Mouse (Mus musculus): ENCODE data around the gene Itfg2. TPM values are rescaled to one million over a fixed set of nuclear protein-coding genes. Genes with fewer than 3 reads are reported as not detected.

Gene Itfg2
- polyA plus RNA-seq, 2 experiments, result 29.0 to 34.5 TPM

DNA sequence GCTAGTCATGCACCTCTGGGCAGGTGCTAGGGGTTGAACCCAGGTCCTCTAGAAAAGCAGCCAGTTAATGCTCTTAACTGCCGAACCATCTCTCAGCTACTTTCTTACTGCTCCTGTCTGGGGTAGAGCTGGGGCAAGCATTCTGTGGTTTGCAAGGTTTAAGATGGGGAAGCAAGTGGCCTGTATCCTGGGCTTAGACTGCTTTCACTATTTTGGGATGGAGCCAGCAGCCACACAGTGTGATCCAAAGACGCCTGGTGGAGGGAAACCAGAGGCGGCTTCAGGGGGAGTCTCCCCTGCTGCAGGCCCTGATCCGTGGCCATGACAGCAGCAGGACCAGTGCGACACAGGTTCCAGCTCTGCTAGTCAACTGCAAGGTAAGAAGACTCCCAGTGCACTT is 20.0 kb downstream of the Itfg2 start:
- no peaks in the 10 kb centered on the region for H3K9me3 ChIP-seq (ENCODE audit: control insufficient read depth, low read length)
- H3K4me3 ChIP-seq (replicated peaks; ENCODE audit: low read length), result no peak overlapping the region
- H3K27me3 ChIP-seq (ENCODE audit: control insufficient read depth, insufficient read depth, low read length), result no peaks in the 10 kb centered on the region
- no peak overlapping the region for H3K4me2 ChIP-seq (replicated peaks; ENCODE audit: low read depth, low read length, severe bottlenecking)
- H3K4me1 ChIP-seq (ENCODE audit: control insufficient read depth, insufficient read depth, low read length), result no peaks in the 10 kb centered on the region
- peaks cover 33% of the 10 kb centered on the region for H3K36me3 ChIP-seq (ENCODE audit: control insufficient read depth, insufficient read depth, low read length)
- H3K9ac ChIP-seq (ENCODE audit: low read depth, low read length, severe bottlenecking), result no peak overlapping the region
- TF ChIP-seq POLR2A (IDR thresholded peaks at IDR 0.05; ENCODE audit: borderline replicate concordance, extremely low read depth, insufficient read depth, insufficient read length), result no peak
- WGBS, result 52% methylated on average over 5 of the region's 5 CpGs
- ATAC-seq (ENCODE audit: low FRiP score, low read depth), result peak; percentile 33; the same call in 1 of the 2 replicates
- DNase-seq (ENCODE audit: low spot score), result no peak
- no peak overlapping the region for H3K27ac ChIP-seq (replicated peaks; ENCODE audit: low read depth, low read length)

DNA sequence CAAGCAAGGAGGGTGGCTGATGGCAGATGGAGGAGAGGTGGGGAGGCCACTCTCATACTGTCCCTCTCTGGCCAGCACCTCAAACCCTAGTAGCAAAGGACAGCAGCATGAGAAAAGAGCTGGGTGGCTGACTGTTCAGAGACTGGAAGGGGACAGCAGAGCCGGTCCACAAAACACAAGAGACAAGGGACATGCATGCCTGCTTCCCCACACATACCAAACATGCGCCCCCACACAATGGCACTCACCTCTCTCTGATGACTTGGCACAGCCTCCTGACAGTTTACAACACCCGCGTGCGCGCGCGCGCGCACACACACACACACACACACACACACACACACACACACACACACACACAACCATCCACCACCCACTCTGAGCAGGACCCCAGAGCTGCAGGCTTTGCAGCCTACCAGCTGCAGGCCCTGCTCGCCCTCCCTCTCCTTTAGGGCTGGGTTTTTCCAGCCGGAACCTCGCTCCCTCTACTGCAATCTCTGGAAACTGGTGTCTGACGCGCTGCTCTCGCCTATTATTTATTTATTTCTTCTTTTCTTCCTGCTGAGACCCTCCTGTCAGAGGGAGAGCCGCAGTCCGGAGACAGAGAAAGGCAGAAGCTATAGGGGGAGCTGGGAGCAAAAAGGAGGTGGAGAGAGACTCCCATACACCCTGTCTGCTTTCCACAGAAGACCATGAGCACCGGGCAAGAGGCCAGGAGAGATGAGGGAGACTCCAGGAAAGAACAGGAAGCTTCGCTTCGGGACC is 25.1 kb downstream of the Itfg2 start:
- Histone ChIP-seq H3K4me2 (replicated peaks; ENCODE audit: low read depth, low read length, severe bottlenecking) (peak overlapping the region; percentile 49), H3K9ac (ENCODE audit: low read depth, low read length, severe bottlenecking) (peak overlapping the region; percentile 46), H3K4me1 (ENCODE audit: control insufficient read depth, insufficient read depth, low read length) (no peaks in the 10 kb centered on the region), H3K36me3 (ENCODE audit: control insufficient read depth, insufficient read depth, low read length) (no peaks in the 10 kb centered on the region), H3K27ac (replicated peaks; ENCODE audit: low read depth, low read length) (peak overlapping the region; percentile 67), H3K9me3 (ENCODE audit: control insufficient read depth, low read length) (no peaks in the 10 kb centered on the region), H3K27me3 (ENCODE audit: control insufficient read depth, insufficient read depth, low read length) (no peaks in the 10 kb centered on the region), H3K4me3 (replicated peaks; ENCODE audit: low read length) (peak overlapping the region; percentile 23)
- TF ChIP-seq POLR2A (IDR thresholded peaks at IDR 0.05; ENCODE audit: borderline replicate concordance, extremely low read depth, insufficient read depth, insufficient read length), result no peak
- ATAC-seq (ENCODE audit: low FRiP score, low read depth), result peak; percentile 76
- DNase-seq (ENCODE audit: low spot score), result peak; percentile 67
- 24% methylated on average over 13 of the region's 21 CpGs for WGBS

DNA sequence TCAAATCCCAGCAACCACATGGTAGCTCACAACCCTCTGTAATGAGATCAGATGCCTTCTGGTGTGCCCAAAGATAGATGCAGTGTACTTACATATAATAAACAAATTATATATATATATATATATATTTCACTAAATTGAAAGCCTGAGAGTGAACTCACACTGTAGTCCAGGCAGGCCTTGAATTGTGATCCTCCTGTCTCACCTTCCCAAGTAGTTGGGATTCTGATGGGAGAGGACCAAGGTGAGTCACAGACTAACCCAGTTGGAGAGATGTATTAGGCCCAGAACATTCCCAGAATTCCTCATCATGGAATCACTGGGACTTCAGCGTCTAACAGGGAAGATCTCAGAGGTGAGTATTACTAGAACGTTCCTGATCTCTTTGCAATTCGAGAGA is 25.7 kb downstream of the Itfg2 start, which contains the start of gene Nrip2:
Nrip2 (plus strand) TSS at position 301 of the 400 bp plus-strand sequence.
- no peak for TF ChIP-seq POLR2A (IDR thresholded peaks at IDR 0.05; ENCODE audit: borderline replicate concordance, extremely low read depth, insufficient read depth, insufficient read length)
- no peak for DNase-seq (ENCODE audit: low spot score)
- ATAC-seq (ENCODE audit: low FRiP score, low read depth), result no peak
- Histone ChIP-seq H3K36me3 (ENCODE audit: control insufficient read depth, insufficient read depth, low read length) (no peaks in the 10 kb centered on the region), H3K9me3 (ENCODE audit: control insufficient read depth, low read length) (no peaks in the 10 kb centered on the region), H3K27me3 (ENCODE audit: control insufficient read depth, insufficient read depth, low read length) (no peaks in the 10 kb centered on the region), H3K4me3 (replicated peaks; ENCODE audit: low read length) (peak within 1 kb of the TSS; percentile 23), H3K4me2 (replicated peaks; ENCODE audit: low read depth, low read length, severe bottlenecking) (peak within 1 kb of the TSS; percentile 49), H3K27ac (replicated peaks; ENCODE audit: low read depth, low read length) (peak within 1 kb of the TSS; percentile 67), H3K4me1 (ENCODE audit: control insufficient read depth, insufficient read depth, low read length) (no peaks in the 10 kb centered on the region), H3K9ac (ENCODE audit: low read depth, low read length, severe bottlenecking) (peak within 1 kb of the TSS; percentile 46)
- 71% methylated on average over 3 of the region's 3 CpGs for WGBS

DNA sequence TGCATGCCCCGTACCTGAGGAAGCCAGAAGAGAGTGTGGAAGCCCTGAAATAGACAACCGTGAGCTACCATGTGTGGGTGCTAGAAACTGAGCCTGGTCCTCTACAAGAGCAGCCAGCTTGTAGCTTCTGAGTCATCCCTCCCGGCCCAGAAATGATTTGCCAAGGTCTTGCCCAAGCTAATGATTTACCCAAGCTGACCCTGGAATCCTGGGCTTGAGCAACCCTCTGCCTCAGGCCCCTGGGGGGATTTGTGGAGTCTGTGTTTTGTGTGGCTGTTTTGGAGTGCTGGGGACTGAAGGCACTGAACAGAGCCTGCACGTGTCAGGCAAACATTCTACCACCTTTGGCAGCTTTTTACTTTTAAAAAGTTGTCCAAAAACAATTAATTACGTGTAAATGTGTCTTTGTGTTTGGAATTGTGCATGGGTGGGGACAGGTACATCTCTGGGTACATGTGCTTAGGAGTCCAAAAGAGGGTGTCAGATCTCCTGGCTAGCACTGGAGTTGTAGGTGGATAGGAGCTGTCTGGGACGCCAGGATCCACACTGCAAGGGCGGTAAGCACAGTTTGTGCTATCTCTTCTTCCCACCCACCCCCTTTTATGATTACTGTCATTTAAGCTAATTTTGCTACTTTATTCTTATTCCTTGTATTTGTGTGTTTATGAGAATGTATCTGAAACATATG is 27.0 kb downstream of the Itfg2 start:
- 82% methylated on average over 7 of the region's 7 CpGs for WGBS
- Histone ChIP-seq H3K9me3 (ENCODE audit: control insufficient read depth, low read length) (no peaks in the 10 kb centered on the region), H3K9ac (ENCODE audit: low read depth, low read length, severe bottlenecking) (no peak overlapping the region), H3K4me1 (ENCODE audit: control insufficient read depth, insufficient read depth, low read length) (no peaks in the 10 kb centered on the region), H3K4me3 (replicated peaks; ENCODE audit: low read length) (no peak overlapping the region), H3K36me3 (ENCODE audit: control insufficient read depth, insufficient read depth, low read length) (no peaks in the 10 kb centered on the region), H3K27me3 (ENCODE audit: control insufficient read depth, insufficient read depth, low read length) (no peaks in the 10 kb centered on the region), H3K27ac (replicated peaks; ENCODE audit: low read depth, low read length) (no peak overlapping the region), H3K4me2 (replicated peaks; ENCODE audit: low read depth, low read length, severe bottlenecking) (no peak overlapping the region)
- DNase-seq (ENCODE audit: low spot score), result no peak
- ATAC-seq (ENCODE audit: low FRiP score, low read depth), result no peak
- no peak for TF ChIP-seq POLR2A (IDR thresholded peaks at IDR 0.05; ENCODE audit: borderline replicate concordance, extremely low read depth, insufficient read depth, insufficient read length)

DNA sequence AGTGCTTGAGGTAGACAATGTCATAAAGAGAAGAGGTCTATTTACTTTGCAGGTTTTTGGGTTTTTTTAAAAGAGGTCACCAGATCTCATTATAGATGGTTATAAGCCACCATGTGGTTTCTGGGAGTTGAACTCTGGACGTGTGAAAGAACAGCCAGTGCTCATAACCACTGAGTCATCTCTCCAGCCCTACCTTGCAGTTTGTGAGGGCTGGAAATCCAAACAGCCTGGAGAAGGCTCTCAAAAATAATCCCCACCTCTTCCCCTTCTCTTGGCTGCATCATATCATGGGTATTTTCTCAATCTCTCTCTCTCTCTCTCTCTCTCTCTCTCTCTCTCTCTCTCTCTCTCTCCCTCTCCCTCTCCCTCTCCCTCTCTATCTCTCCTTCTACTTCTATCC is 34.0 kb downstream of the Itfg2 start:
- Histone ChIP-seq H3K4me3 (replicated peaks; ENCODE audit: low read length) (no peak overlapping the region), H3K4me1 (ENCODE audit: control insufficient read depth, insufficient read depth, low read length) (no peaks in the 10 kb centered on the region), H3K4me2 (replicated peaks; ENCODE audit: low read depth, low read length, severe bottlenecking) (no peak overlapping the region), H3K36me3 (ENCODE audit: control insufficient read depth, insufficient read depth, low read length) (no peaks in the 10 kb centered on the region), H3K9ac (ENCODE audit: low read depth, low read length, severe bottlenecking) (no peak overlapping the region), H3K27ac (replicated peaks; ENCODE audit: low read depth, low read length) (no peak overlapping the region), H3K9me3 (ENCODE audit: control insufficient read depth, low read length) (no peaks in the 10 kb centered on the region), H3K27me3 (ENCODE audit: control insufficient read depth, insufficient read depth, low read length) (no peaks in the 10 kb centered on the region)
- ATAC-seq (ENCODE audit: low FRiP score, low read depth) (no peak), DNase-seq (ENCODE audit: low spot score) (no peak)
- no peak for TF ChIP-seq POLR2A (IDR thresholded peaks at IDR 0.05; ENCODE audit: borderline replicate concordance, extremely low read depth, insufficient read depth, insufficient read length)
- WGBS, result 35% methylated on average over 1 of the region's 1 CpGs
